In genomic region chr9:97015751-97016150, GRCm38 (mm10) we compare ENCODE assay signal across 9 mouse cellular contexts. TPM values are rescaled to one million over a fixed set of nuclear protein-coding genes. Genes with fewer than 3 reads are reported as not detected.
DNase-seq lines count a peak whose midpoint lies in the region; ATAC-seq and TF ChIP-seq lines count a peak whose summit lies in the region.
"Had no signal": no experiment of that assay in that cellular context is flagged by ENCODE, and none has a peak within 500 bp of the region (broad histone marks: within the 10 kb centered on the region; RNA-seq: fewer than 3 reads in every experiment).

No protein-coding gene starts in this region.

- WGBS in heart, embryonic 14.5 days: 15% methylated on average over 6 of the region's 6 CpGs
- WGBS in hindbrain, postnatal 0 days: 13% methylated on average over 6 of the region's 6 CpGs
- WGBS in midbrain, embryonic 10.5 days: 6% methylated on average over 6 of the region's 6 CpGs

- H3K4me1 ChIP-seq in heart, embryonic 14.5 days (ENCODE audit: control insufficient read depth in 2 of 2, insufficient read depth in 2 of 2, low read length in 2 of 2): peaks cover 27 to 55% of the 10 kb centered on the region in 2 experiments
- H3K4me1 ChIP-seq in hindbrain, postnatal 0 days (ENCODE audit: insufficient read depth, low read length): peaks cover 39% of the 10 kb centered on the region
- H3K4me1 ChIP-seq in midbrain, embryonic 10.5 days: peaks cover 84% of the 10 kb centered on the region

- peak overlapping the region; percentile 55 to 73 for H3K27ac ChIP-seq in heart, embryonic 14.5 days (replicated peaks in 1 of 2; ENCODE audit: control insufficient read depth in 1 of 2, insufficient read depth in 1 of 2, low read depth in 2 of 2, low read length in 2 of 2)
- 0 out of 2 replicates have a peak overlapping the region, but pooled peaks have one; percentile 96 for H3K27ac ChIP-seq in hindbrain, postnatal 0 days
- peak overlapping the region; percentile 98 for H3K27ac ChIP-seq in midbrain, embryonic 10.5 days (replicated peaks)
- no peak overlapping the region for H3K27ac ChIP-seq in gastrocnemius, adult 2 months

- intact Hi-C loops in gastrocnemius, adult 2 months (cut with DNase I): loop anchor here (5.0 kb wide), 1 partner anchor 52 kb away; no protein-coding TSS in a partner anchor

- no peak for ATAC-seq in heart, embryonic 14.5 days (ENCODE audit: insufficient number of reproducible peaks, insufficient read depth, low FRiP score, low read depth)
- no peak for ATAC-seq in hindbrain, postnatal 0 days
- ATAC-seq in megakaryocyte progenitor cell, adult 5-6 weeks (replicated peaks; ENCODE audit: poor library complexity): no peak

- no peak for DNase-seq in heart, adult 9 months (ENCODE audit: low spot score in 2 of 2)
- peak; percentile 66 for DNase-seq in embryo, embryonic 10.5 days (ENCODE audit: low spot score)
- peak; percentile 85 for DNase-seq in hindbrain, postnatal 0 days (ENCODE audit: low spot score)
- peak; percentile 69 for DNase-seq in midbrain, embryonic 10.5 days (ENCODE audit: low spot score)
- no peak for DNase-seq in cerebellum, adult 11 months
- no peak for DNase-seq in gastrocnemius, adult 2 months

- H3K36me3 ChIP-seq in heart, embryonic 14.5 days (ENCODE audit: control insufficient read depth, insufficient read depth, low read length): no peaks in the 10 kb centered on the region
- no peaks in the 10 kb centered on the region for H3K36me3 ChIP-seq in hindbrain, postnatal 0 days (ENCODE audit: insufficient read depth, low read length)
- H3K36me3 ChIP-seq in midbrain, embryonic 10.5 days: peaks cover 38% of the 10 kb centered on the region

- peak overlapping the region; percentile 75 for H3K4me2 ChIP-seq in heart, embryonic 14.5 days (ENCODE audit: low read length)
- peak overlapping the region; percentile 76 for H3K4me2 ChIP-seq in hindbrain, postnatal 0 days (ENCODE audit: low read depth, low read length)

- H3K9me3 ChIP-seq in heart, embryonic 14.5 days (ENCODE audit: control insufficient read depth, low read length): no peaks in the 10 kb centered on the region
- no peaks in the 10 kb centered on the region for H3K9me3 ChIP-seq in hindbrain, postnatal 0 days (ENCODE audit: low read length)
- no peaks in the 10 kb centered on the region for H3K9me3 ChIP-seq in midbrain, embryonic 10.5 days (replicated peaks)

- peak overlapping the region; percentile 39 for H3K9ac ChIP-seq in heart, embryonic 14.5 days (ENCODE audit: low read length)
- no peak overlapping the region for H3K9ac ChIP-seq in hindbrain, postnatal 0 days (replicated peaks; ENCODE audit: low read length)

- no peak for TF ChIP-seq CTCF in hindbrain, postnatal 0 days (IDR thresholded peaks at IDR 0.05; ENCODE audit: low read depth)
- TF ChIP-seq CTCF in gastrocnemius, adult 2 months (IDR thresholded peaks at IDR 0.05): no peak

- H3K27me3 ChIP-seq in heart, embryonic 14.5 days (ENCODE audit: control insufficient read depth, insufficient read depth, low read length): 0 out of 2 replicates have a peak, but pooled peaks cover 3% of the 10 kb centered on the region
- H3K27me3 ChIP-seq in hindbrain, postnatal 0 days (ENCODE audit: insufficient read depth, low read length): no peaks in the 10 kb centered on the region
- H3K27me3 ChIP-seq in midbrain, embryonic 10.5 days (ENCODE audit: low read depth, poor library complexity, severe bottlenecking): peaks cover 14% of the 10 kb centered on the region

- H3K4me3 ChIP-seq in heart, embryonic 14.5 days (ENCODE audit: control insufficient read depth in 1 of 2, insufficient read depth in 1 of 2, low read depth in 1 of 2, low read length in 2 of 2): no peak overlapping the region
- H3K4me3 ChIP-seq in hindbrain, postnatal 0 days (ENCODE audit: low read length): peak overlapping the region; percentile 65; the same call in 1 of the 2 replicates
- peak overlapping the region; percentile 76 for H3K4me3 ChIP-seq in midbrain, embryonic 10.5 days
- no peak overlapping the region for H3K4me3 ChIP-seq in gastrocnemius, adult 2 months
- H3K4me3 ChIP-seq: myocyte had no signal

RNA-seq across cellular contexts. Expression of gene Spsb4, which starts 2.9 kb away (rescaled TPM):
- polyA plus RNA-seq in heart, embryonic 14.5 days (2014; fragmentation: Nextera tagmentation; extraction: Ambion mirVana): 41.9 and 46.3 TPM in 2 replicates
- 67.1 and 82.8 TPM in 2 replicates for total RNA-seq in hindbrain, postnatal 0 days (2014; rRNA removed)
- polyA plus RNA-seq in hindbrain, postnatal 0 days (2015; fragmentation: Nextera tagmentation; extraction: Ambion mirVana): 36.2 and 37.2 TPM in 2 replicates
- polyA plus RNA-seq in midbrain, embryonic 10.5 days (2016; fragmentation: Nextera tagmentation; extraction: Ambion mirVana): 174 and 175 TPM in 2 replicates
- 2.7 and 4.2 TPM in 2 replicates for total RNA-seq in megakaryocyte progenitor cell, adult 5-6 weeks (2015)
- 2.0 and 2.5 TPM in 2 replicates for total RNA-seq in megakaryocyte progenitor cell, adult 5-6 weeks (2017)
- total RNA-seq in gastrocnemius, adult 2 months (2021): 1 to 10 TPM in 1 of 2 experiments, under 1 TPM in 1; 0.94 to 2.3 TPM

Comparison
In these comparisons a context has a peak if more than half of its experiments do, and no peak if none do; other contexts are left out.
1. H3K4me3 ChIP-seq: peak in hindbrain, postnatal 0 days (single experiment) and midbrain, embryonic 10.5 days (single experiment); none in heart, embryonic 14.5 days (0 of 2) and gastrocnemius, adult 2 months (single experiment).
2. DNase-seq: peak in embryo, embryonic 10.5 days (single experiment), hindbrain, postnatal 0 days (single experiment) and midbrain, embryonic 10.5 days (single experiment); none in heart, adult 9 months (0 of 2), cerebellum, adult 11 months (single experiment) and gastrocnemius, adult 2 months (single experiment).
3. RNA of gene Spsb4, which starts 2.9 kb away (total RNA-seq): 67.1 to 82.8 TPM in hindbrain, postnatal 0 days; 2.0 to 4.2 TPM in megakaryocyte progenitor cell, adult 5-6 weeks and 0.94 to 2.3 TPM in gastrocnemius, adult 2 months; every median in the first group is over 10 times any median in the second.